Mouse (Mus musculus) erythroid progenitor cell, adult 5-6 weeks (primary cell): ENCODE results near the gene Oprd1. TPM values are rescaled to one million over a fixed set of nuclear protein-coding genes. Genes with fewer than 3 reads are reported as not detected.

Experiments
- ATAC-seq: replicated peaks from 2 replicates; pipeline ENCODE4 v1.8.0; 2016; ENCODE audit warnings: moderate number of reproducible peaks, mild to moderate bottlenecking, moderate TSS enrichment, inconsistent platforms; ENCODE audit not compliant: poor library complexity, low FRiP score, severe bottlenecking
- total RNA-seq, 2 experiments: library from RNA; stranded (forward) in 1 of 2; stranded (reverse) in 1 of 2; fragments of 150-400 nt in 1 of 2; fragments of 186-747, 209-891 nt in 1 of 2; gene quantifications; 2 replicates each; pipeline versions ENCODE4 v1.2.3 to v1.2.4; 2015 to 2017; ENCODE audit warnings: low replicate concordance in 2 of 2

The Oprd1 gene
- total RNA-seq (2015; ENCODE audit: low replicate concordance) = not detected in 2 replicates
- not detected in 2 replicates for total RNA-seq (2017; ENCODE audit: low replicate concordance)

DNA sequence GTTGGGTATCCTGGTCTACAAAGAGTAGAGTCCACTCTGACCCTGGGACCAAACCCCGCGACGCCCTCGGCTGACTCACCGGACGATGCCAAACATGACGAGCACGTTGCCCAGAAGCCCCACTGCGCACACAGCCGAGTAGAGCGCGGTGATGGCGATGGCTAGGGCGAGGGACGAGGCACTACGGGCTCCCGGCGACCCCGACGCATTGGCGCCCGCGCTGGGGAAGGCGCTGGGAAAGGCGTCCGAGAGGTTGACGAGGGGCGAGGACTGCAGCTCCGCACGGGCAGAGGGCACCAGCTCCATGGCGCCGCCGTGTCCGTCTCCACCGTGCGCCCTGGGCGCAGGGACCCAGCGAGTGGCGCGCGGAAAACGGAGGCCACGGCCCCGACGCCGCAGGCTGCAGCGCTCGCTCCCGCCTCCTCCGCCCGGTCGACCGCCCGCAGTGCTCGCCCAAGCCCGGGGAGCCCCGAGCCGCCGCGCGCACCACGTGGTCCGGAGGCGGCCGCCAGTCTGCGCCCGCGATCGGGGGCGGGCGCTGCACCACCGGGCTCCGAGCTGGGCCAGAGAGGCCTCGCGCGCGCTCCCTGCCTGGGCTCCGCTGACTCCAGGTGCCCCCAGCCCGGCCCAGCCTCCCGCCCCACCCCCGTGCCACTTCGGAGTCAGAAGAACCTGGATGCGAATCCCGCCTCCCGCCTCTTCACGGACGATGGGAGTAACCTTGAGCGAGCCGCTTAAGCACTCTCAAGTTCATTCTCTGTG, at the start of gene Oprd1:
Gene Oprd1, minus strand, starts transcription at position 407 of the 762 bp plus-strand sequence.
- ATAC-seq = no peak

DNA sequence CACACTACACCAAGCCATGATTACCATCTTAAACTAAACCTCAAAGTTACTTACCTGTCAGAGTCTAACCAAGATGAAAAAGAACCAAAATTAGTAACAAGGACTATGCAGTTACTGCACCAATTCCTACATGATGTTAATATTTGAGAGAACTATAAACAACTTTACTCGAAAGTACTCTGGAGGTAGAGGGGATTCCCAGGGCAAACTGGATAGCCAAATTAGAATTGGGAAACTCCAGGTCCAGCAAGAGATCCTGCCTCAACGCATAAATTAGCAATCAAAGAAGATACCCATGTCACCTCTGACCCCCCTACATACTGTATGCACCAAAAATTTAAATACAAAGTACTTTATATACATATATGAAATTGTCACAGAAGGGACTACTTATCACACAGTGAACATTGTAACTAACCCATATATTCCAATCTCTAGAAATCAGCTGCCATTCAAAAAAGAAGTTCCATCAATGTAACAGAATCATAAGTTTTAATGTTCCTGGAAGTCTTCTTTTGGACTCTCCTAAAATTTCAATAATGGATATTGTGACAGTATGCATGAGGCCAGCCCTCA, 43.6 kb upstream of the Oprd1 start:
- ATAC-seq = no peak

DNA sequence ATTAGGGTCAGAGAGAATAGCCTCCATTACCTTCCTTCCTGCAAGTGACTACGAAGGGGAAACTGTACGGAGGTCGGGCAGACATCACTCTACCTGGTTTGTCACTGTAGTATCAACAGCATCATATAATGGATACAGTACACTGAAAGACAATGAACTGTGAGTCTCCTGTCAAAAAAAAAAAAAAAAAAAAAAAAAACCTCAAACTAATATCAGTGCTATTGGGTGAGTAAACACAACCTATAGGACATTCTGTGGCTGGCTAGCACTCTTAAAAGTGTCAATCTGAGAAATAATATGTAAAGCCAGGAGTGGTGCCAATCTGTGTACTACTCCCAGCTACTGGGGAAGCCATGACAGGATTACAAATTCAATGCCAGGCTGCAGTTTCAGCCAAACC, 38.9 kb upstream of the Oprd1 start:
- no peak for ATAC-seq

DNA sequence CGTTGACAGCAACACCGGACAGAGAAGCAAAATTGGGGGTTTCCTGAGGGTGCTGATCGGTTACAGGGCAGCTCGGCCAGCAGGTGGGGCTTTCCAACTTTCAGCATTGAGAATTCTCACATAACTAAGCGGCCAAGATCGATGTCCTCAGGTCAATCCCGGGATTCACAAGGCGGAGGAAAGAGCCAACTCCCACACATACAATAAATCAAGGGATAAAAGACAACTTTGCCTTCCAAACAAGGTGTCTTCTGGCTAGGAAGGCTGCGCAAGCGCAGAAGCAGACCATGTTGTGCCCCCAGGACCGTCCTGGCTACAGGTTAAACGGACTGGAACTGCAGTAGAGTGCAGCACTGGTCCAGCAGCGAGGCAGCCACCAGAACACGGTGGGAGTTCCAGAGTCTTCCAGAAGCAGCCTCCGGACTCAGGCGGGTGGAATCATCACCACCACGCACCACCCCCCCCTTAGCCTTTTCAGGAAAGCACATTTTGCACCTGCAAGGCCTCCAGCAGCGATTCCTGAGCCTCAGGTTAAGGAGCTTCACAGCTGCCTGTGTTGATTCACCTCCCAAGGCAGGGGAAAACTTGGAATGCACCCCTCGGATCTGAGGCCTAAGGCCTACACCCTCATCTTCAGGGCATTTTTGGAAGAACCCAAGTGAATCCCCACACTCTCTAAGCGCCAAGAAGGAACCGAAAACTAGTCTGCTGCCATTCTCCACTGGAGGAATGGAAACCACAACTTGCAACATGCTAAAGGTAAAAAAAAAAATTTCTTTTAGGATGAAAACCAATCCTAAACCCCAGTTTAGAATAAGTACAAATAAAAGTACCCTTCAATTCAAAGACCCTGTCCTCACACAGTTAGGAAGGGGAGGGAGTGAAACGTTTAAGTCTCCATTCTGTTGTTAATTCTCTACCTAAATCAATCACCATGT, 37.7 kb upstream of the Oprd1 start:
- no peak for ATAC-seq

DNA sequence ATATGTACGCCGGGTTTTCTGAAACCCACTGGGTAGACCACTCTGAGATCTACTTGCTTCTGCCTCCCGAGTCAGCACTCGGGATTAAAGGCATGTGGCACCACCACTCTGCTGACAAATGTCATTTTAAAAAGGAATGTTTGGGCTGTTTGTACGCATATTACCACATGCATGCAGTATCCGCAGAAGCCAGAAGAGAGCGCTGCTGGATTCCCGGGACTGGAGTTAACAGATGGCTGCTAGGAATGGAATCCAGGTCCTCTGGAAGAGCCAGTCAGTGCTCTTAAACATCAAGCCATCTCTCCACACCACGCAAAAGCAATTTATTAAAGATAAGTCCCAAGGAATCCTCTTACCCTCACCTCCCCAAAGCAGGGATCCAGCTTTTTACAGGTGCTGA, 36.4 kb upstream of the Oprd1 start:
- no peak for ATAC-seq

DNA sequence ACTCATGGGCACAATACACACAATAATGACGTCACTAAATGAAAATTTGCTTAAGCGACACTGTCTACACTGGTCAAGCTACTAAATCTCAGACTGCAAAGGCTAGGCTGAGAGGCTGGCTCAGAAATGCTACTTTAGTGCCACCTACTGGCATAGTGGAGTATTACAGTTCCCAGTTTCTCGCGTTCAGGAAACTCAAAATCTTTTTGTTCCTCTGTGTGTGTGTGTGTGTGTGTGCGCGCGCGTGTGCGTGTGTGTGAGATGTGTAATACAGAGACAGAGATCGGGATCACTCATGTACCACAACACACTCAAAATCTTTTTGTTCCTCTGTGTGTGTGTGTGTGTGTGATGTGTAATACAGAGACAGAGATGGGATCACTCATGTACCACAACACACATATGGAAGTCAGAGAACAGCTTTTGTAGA, 34.4 kb upstream of the Oprd1 start:
- peak; percentile 66 for ATAC-seq

DNA sequence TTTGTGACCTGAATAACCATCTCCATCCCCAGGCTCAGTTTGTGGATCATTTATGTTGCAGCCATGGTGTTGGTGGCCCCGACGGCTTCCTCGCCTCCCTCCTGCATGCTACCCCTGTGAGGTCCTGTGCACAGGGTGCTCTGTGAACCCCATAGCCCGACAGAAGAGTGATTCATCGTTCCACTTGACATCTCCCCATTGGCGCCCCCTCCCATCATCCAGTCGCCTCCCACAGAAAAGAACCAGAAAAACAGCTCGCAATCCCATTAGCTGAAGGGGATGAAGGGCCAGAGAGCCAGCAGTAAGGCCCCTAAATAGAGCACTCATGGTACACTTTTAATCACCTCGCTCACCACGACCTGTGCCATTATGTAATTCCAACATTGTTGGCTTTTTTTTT, 32.2 kb upstream of the Oprd1 start:
- ATAC-seq = no peak

DNA sequence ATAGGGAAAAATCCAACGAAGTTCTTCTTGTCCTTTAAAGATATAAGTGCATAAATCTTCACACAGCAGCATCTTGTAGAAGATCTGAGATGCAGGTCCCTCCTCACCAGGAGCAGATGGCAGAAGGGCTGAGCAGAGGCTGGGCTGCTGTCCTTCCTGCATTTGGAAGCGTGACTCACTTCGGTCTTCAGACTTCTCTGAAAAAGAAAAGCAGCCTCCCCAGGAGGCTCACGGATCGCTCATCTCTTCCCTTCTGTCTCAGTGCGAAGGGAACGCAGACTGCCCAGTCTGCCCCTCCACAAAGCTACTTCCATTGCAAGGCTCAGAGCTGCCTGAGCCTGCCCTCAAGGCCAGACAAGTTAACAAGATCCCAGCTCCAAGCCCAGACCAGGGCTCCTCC, 26.6 kb upstream of the Oprd1 start:
- no peak for ATAC-seq

DNA sequence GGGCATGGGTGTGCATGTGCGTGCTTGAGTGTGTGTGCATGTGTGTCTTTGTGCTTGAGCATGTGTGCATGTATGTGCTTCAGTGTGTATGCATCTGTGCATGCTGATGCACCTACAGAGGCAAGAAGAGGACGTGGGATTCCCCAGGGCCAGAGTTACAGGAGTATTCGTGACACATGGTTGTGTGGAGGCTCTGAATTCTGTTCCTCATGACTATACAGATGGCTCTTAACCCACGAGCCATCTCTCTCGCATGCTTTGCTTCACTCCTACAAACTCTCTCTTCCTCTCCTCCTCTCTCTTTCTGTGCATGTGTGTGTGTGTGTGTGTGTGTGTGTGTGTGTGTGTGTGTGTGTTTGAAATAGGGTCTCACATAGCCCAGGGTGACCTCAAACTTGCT, 25.5 kb upstream of the Oprd1 start:
- ATAC-seq = no peak

DNA sequence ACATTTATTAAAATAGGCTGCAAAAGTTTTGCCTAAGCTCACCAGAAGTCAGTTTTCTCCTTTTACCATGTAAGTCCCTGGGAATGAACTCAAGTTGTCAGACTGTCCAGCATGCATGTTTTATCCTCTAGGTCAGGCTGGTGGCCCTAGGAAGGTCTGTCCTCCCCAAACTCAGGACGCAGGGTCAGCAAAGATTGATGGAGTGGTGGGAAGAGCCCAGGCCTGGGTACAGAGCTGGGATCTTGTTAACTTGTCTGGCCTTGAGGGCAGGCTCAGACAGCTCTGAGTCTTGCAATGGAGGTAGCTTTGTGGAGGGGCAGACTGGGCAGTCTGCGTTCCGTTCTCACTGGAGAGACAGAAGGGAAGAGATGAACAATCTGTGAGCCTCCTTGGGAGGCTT, 25.0 kb upstream of the Oprd1 start:
- ATAC-seq = no peak

DNA sequence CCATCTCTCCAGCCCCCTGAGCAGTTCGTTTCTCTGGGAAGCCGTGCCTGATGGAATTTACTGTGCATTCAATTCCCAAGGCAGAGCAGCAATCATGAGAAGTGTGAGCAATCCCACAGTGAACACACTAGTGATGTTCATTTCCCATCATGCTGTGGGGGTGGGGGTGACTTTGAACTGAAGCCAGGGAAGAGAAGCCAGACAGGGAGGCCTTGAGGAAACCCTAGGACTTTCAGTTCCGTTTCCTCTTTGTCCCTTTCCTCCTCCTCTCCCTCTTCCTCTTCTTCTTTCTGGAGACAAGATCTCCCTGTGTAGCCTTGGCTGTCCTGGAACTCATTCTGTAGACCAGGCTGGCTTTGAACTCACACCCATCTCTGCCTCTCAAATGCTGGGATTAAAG, 23.1 kb upstream of the Oprd1 start:
- no peak for ATAC-seq

DNA sequence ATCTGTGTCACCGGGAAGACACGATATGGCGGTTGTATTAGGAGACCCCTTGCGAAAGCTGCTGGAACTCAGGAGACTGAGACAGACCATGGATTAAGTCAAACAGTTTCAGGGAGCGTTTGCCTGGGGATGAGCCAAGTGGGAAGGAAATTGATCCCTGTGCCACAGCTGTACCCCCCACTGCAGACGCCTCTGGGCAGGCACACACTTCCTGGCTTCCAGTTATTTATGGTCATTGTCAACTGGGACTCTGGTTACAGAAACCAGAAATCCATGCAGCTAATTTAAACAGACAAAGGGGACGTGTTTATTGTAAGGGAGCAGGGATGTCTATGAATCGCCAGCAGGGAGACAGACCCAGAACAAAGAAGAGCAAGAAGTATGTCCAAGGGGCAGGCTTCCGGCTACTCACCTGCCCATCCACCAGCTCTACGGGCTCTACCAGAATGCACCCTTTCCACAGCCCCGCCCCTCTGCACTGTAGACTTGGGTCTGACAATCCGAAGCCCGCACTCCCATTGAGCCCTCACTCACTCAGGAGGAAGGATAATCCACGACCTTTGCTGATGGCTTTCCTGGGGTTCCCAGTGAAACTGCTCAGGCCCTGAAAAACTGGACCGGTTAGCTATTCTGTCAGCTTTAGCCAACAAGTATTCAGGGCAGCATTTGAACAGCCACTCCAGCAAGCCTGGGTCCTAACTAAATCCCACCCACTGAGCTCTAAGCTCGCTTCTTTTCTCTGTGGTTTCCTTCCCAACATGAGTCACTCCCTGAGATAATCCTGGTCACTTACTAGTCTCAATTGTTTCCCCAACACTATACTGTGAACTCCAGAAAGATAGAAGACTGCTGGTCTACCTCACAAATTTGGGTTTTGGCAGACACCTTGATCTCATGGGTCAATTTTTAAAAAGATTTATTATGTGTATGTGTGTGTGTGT, 22.3 kb upstream of the Oprd1 start:
- no peak for ATAC-seq

DNA sequence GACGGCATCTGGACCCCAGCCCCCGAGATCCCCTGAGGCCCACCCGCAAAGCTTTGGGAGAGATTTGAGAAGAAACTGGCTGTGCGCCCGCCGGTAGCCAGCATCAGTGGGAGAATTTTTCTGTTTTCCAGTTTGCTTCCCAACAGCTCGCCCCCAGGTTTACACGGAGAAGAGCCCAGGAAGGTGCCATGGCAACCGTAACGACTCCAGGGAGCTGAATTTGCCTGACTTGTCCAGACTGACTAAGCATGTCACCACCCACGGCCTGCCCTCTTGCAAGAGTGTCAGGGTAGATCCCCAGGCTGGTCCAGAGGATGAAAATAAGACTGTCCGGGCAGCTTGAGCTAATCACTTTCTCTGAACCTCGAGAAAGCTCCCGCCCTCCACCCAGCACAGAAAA, 21.4 kb upstream of the Oprd1 start:
- no peak for ATAC-seq

DNA sequence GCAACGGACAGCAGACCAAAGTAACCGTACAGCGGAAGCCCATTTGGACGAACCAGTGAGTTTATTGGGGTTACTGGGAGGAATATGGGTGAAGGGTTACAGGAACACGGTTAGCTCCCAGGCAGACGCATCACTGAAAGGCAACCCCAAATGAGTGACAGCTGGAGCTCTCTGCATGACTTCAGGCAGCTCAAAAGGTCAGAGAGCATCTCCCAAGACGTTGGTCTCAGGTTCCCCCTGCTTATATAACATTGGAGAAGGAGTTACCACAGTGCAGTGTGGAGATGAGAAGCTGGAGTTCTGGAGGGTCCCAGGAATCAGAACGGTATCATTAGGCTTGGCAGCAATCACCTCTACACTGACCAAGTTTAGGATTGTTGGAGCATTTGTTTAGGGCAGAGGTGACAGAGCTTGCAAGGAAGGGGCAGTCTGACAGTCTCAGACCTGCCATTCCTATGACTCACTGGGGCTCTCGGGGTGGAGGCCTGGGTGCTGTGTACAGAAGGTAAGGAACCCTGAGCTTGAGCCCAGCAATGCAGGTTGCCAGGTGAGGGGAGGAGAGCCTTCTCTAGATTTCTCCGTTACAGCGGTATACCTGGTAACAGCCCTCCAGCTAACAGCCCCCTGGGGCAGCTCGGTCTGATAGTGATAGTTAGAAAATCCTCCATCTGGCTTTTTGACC, 12.8 kb upstream of the Oprd1 start:
- ATAC-seq = no peak; the same call in 1 of the 2 replicates

DNA sequence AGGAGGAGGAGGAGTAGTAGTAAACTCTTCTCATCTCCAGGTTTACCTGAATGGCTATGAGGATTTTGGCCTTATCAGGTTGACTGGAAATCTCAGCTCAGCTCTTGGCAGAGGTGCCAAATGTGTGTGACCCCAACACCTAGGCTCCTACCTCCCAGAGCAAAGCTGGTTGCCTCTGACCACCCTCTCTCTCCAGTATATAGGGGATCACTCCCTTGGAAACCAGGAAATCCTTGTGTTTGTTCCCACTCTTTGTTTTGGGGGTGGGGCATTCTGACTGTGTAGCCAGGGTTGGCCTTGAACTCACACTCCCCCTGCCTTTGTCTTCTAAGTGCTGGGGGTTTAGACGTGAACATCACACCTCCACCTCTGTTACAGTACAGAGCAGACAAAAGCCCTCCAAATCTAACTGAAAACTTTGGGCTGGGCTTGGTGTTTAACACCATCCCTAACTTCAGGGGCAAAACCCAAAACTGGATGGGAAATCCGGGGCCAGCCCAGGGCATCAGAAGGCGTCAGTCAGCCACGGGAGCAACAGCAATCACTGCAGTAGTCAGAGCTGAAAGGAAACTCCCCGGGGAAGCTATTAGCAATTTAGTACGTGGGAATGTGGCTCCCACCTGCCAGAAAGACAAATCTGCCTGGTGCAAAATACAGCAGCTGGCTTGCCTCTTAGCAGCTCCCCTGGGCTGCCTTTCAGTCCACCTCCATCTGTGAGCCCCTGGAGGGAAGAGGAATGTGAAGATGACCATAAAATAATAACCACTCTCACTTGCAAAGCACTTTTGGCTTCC, 10.8 kb upstream of the Oprd1 start:
- no peak for ATAC-seq

DNA sequence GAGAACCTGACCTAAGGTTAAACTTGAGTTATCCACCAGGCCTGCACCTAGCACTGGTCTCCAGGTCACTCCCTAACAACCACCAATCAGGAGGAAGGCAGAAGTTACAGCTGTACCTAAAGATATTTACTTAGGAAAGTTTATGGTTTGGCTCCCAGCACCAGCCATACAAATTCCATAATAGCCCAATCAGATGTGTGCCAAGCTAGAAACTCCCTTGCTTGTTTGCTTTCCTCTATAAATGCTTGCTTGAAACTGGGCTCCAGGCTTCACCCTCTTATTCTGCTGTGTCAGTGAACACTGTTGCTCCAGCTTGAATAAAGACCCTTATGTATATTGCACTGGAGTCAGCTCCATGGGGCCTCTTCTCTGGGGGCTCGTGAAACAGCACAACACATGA, 7.4 kb upstream of the Oprd1 start:
- no peak for ATAC-seq

DNA sequence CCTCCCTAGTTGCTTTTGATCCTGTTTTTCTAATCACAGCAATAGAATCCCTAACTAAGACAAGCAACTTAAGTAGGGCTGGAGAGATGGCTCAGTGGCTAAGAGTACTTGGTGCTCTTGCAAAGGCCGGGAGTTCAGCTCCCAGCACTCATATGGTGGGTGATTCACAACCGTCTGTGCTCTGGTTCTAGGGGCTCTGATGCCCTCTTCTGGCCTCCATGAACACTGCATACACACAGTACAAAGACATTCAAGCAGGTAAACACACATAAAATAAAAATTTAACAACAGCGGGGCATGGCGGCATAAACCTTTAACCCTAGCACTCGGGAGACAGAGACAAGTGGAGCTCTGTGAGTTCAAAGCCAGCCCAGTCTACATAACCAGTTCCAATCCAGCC, 1.9 kb upstream of the Oprd1 start:
- ATAC-seq = no peak

DNA sequence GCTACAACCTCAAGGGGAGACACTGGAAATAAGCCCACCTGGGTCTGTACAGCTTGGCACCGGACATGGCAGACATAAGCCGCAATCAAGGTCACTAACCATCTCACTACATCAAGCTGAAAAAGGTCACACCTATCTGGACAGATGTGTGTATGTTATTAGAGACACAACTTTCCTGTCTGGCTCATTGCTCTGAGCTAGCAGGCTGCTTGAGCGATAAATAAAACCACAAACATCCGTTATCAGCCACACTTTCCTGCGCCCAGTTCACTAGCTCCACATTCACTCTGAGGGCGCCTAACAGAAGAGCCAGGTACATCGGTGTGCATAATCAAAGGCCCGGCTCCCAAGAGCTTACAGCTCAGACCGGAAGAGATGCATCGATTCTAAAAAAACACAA, 806 bp upstream of the Oprd1 start:
- ATAC-seq = no peak
